Comparison of ENCODE assay signal across 8 mouse cellular contexts in genomic region chr16:22009596-22009995, GRCm38 (mm10). TPM values are rescaled to one million over a fixed set of nuclear protein-coding genes. Genes with fewer than 3 reads are reported as not detected.
A peak's percentile ranks its signal among the peaks of the same experiment; 100 is the strongest.
DNase-seq lines count a peak whose midpoint lies in the region; ATAC-seq lines count a peak whose summit lies in the region.

No protein-coding gene starts in this region.

- H3K36me3 ChIP-seq in kidney, embryonic 14.5 days (ENCODE audit: control insufficient read depth, insufficient read depth, low read length): peaks cover 3% of the 10 kb centered on the region; the same call in 1 of the 2 replicates
- H3K36me3 ChIP-seq in hindbrain, embryonic 11.5 days (ENCODE audit: control insufficient read depth, insufficient read depth, low read length): no peaks in the 10 kb centered on the region

- H3K4me1 ChIP-seq in kidney, embryonic 14.5 days (ENCODE audit: control insufficient read depth, insufficient read depth, low read length): 0 out of 2 replicates have a peak, but pooled peaks cover 8% of the 10 kb centered on the region
- no peaks in the 10 kb centered on the region for H3K4me1 ChIP-seq in hindbrain, embryonic 11.5 days (replicated peaks; ENCODE audit: control insufficient read depth, insufficient read depth, low read length)

- peak overlapping the region; percentile 67 for H3K4me2 ChIP-seq in kidney, embryonic 14.5 days (replicated peaks; ENCODE audit: low read depth, low read length)
- H3K4me2 ChIP-seq in hindbrain, embryonic 11.5 days (replicated peaks; ENCODE audit: low read depth, low read length): peak overlapping the region; percentile 85

- ATAC-seq in kidney, embryonic 14.5 days (ENCODE audit: low FRiP score, low TSS enrichment): peak; percentile 75
- ATAC-seq in activated CD4-positive, CD25-positive, alpha-beta regulatory T cell, adult 4 months: peak; percentile 41
- ATAC-seq in hindbrain, embryonic 11.5 days (ENCODE audit: low FRiP score): peak; percentile 75

- WGBS in kidney, embryonic 14.5 days: under 1% methylated on average over 44 of the region's 51 CpGs
- WGBS in hindbrain, embryonic 11.5 days: 0% methylated on average over 43 of the region's 51 CpGs

- no peaks in the 10 kb centered on the region for H3K27me3 ChIP-seq in kidney, embryonic 14.5 days (ENCODE audit: control insufficient read depth, insufficient read depth, low read length)
- H3K27me3 ChIP-seq in hindbrain, embryonic 11.5 days (ENCODE audit: control insufficient read depth, insufficient read depth, low read length): no peaks in the 10 kb centered on the region

- peak overlapping the region; percentile 59; the same call in 1 of the 2 replicates for H3K27ac ChIP-seq in kidney, embryonic 14.5 days (ENCODE audit: low read depth, low read length)
- no peak overlapping the region for H3K27ac ChIP-seq in hindbrain, embryonic 11.5 days (ENCODE audit: low read depth, low read length)

- H3K9ac ChIP-seq in kidney, embryonic 14.5 days (ENCODE audit: low read depth, low read length): peak overlapping the region; percentile 93
- peak overlapping the region; percentile 66 for H3K9ac ChIP-seq in hindbrain, embryonic 11.5 days (ENCODE audit: low read depth, low read length)

- no peak for DNase-seq in kidney, adult 9 months
- DNase-seq in hindbrain, embryonic 11.5 days (ENCODE audit: low spot score): no peak
- DNase-seq in lung, postnatal 10 days: peak; percentile 39
- no peak for DNase-seq in ovary, adult 18-20 months (ENCODE audit: low spot score)
- no peak for DNase-seq in thymus, postnatal 25 days
- no peak for DNase-seq in cerebellum, adult 9-10 months

- H3K4me3 ChIP-seq in kidney, embryonic 14.5 days (ENCODE audit: low read length): peak overlapping the region; percentile 99
- H3K4me3 ChIP-seq in hindbrain, embryonic 11.5 days (ENCODE audit: low read depth, low read length): peak overlapping the region; percentile 70

- no peaks in the 10 kb centered on the region for H3K9me3 ChIP-seq in kidney, embryonic 14.5 days (ENCODE audit: control insufficient read depth, low read length)
- no peaks in the 10 kb centered on the region for H3K9me3 ChIP-seq in hindbrain, embryonic 11.5 days (ENCODE audit: control insufficient read depth, low read length)

RNA-seq across cellular contexts. Expression of gene Senp2, which starts 0.3 kb away (rescaled TPM):
- polyA plus RNA-seq in kidney, embryonic 14.5 days (2014; fragmentation: Nextera tagmentation; extraction: Ambion mirVana): 33.3 and 48.7 TPM in 2 replicates
- polyA plus RNA-seq in activated CD4-positive, CD25-positive, alpha-beta regulatory T cell, adult 4 months (2017; shearing (Covaris generic)): 10 to 100 TPM; 14.9 to 18.8 TPM
- polyA plus RNA-seq in hindbrain, embryonic 11.5 days (2014; fragmentation: Nextera tagmentation; extraction: Ambion mirVana): 64.3 and 66.1 TPM in 2 replicates

RNA-seq across cellular contexts. Expression of gene Liph, which starts 14.1 kb away (rescaled TPM):
- polyA plus RNA-seq in kidney, embryonic 14.5 days (2014; fragmentation: Nextera tagmentation; extraction: Ambion mirVana): 0.26 and 0.53 TPM in 2 replicates
- polyA plus RNA-seq in activated CD4-positive, CD25-positive, alpha-beta regulatory T cell, adult 4 months (2017; shearing (Covaris generic)): under 1 TPM; 0.48 to 0.88 TPM
- 0.18 and 0.51 TPM in 2 replicates for polyA plus RNA-seq in hindbrain, embryonic 11.5 days (2014; fragmentation: Nextera tagmentation; extraction: Ambion mirVana)
